Mouse (Mus musculus) forebrain, embryonic 16.5 days (tissue): Measurements from ENCODE around the gene Pex14. TPM values are rescaled to one million over a fixed set of nuclear protein-coding genes. Genes with fewer than 3 reads are reported as not detected.

Experiments
- ATAC-seq: fragments of 200-750 bp; cut with Nextera tagmentation; 2 replicates; pipeline ENCODE4 v1.8.0; 2017; ENCODE audit warnings: mild to moderate bottlenecking, moderate library complexity
- H3K27ac ChIP-seq: fragments of 300-500 bp; sonication (generic); 2 replicates; pipeline ENCODE4 v1.5.1; 2014; ENCODE audit warnings: low read length, control low read depth
- H3K27me3 ChIP-seq: fragments of 300-500 bp; sonication (generic); replicated peaks from 2 replicates; pipeline ENCODE4 v1.6.1; 2014; ENCODE audit warnings: low read length; ENCODE audit not compliant: control insufficient read depth, insufficient read depth
- H3K36me3 ChIP-seq: fragments of 300-500 bp; sonication (generic); 2 replicates; pipeline ENCODE4 v1.6.1; 2014; ENCODE audit not compliant: control insufficient read depth, insufficient read depth
- H3K4me1 ChIP-seq: fragments of 300-500 bp; sonication (generic); replicated peaks from 2 replicates; pipeline ENCODE4 v1.6.1; 2014; ENCODE audit warnings: low read length; ENCODE audit not compliant: control insufficient read depth, insufficient read depth
- H3K4me2 ChIP-seq: fragments of 300-500 bp; sonication (generic); 2 replicates; pipeline ENCODE4 v1.6.1; 2014; ENCODE audit warnings: mild to moderate bottlenecking, low read length, control low read depth
- H3K4me3 ChIP-seq: fragments of 300-500 bp; sonication (generic); replicated peaks from 2 replicates; pipeline ENCODE4 v1.5.1; 2014; ENCODE audit warnings: mild to moderate bottlenecking, low read length, control low read depth
- H3K9ac ChIP-seq: fragments of 300-500 bp; sonication (generic); replicated peaks from 2 replicates; pipeline ENCODE4 v1.6.1; 2014; ENCODE audit warnings: low read depth, low read length, control low read depth
- H3K9me3 ChIP-seq: fragments of 300-500 bp; sonication (generic); 2 replicates; pipeline ENCODE4 v1.6.1; 2016; ENCODE audit warnings: low read length; ENCODE audit not compliant: control insufficient read depth
- WGBS: fragments of 180-500 bp; shearing (Covaris S2); extraction: QIAGEN DNeasy Blood & Tissue Kit; methylation state at CpG from one replicate; pipeline ENCODE4 v1.1.7; 2014; 5-methylcytosine and 5-hydroxymethylcytosine counted together
- polyA plus RNA-seq: library from polyadenylated mRNA; unstranded; fragments of >200 nt; fragmentation: Nextera tagmentation; extraction: Ambion mirVana; gene quantifications from 2 replicates; pipeline ENCODE4 v1.2.1, GENCODE M21; 2015

Gene Pex14
- polyA plus RNA-seq, 1 experiment from 2014 or later, result 56.9 TPM

DNA sequence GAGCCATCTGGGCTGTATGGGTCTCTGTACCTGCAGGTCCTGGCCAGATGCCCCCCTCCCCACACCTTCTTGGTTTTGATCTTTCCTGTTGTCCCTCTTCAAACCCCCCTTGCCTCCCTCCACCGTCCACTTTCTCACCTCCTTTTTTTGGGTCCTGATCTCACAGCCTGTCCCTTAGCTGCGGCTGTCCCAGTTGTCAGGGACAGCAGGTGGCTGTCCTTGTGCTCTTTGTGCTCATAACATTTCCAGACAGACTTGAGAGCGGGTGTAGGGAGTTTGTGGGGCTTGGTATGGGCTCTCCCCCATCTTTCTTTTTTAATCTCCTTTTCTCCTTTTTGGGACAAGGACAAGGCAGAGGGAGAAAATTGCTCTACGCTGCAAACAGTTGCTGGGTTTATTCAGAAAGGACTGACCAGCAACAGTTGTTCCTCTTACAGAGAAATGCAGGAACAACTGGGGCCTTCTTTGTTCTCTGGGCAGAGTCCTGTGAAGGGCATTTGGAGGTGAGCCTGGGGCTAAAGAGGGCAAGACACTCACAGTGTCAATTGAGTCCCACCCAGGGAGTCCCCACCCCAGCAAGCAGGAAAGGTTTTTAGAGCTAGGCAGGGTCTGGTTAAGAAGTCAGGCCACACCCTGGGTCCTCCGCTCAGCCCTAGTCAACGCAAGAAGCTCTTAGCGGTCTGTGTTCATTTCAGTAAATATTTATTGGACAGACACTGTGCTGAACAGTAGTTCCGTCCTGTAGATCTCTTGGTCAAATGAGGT, 186.7 kb downstream of the Pex14 start:
- Histone ChIP-seq H3K36me3 (no peaks in the 10 kb centered on the region), H3K4me3 (no peak overlapping the region), H3K27me3 (no peaks in the 10 kb centered on the region; the same call in 1 of the 2 replicates), H3K9me3 (no peaks in the 10 kb centered on the region), H3K4me2 (no peak overlapping the region), H3K9ac (no peak overlapping the region), H3K4me1 (peaks cover 25% of the 10 kb centered on the region), H3K27ac (no peak overlapping the region)
- no peak for ATAC-seq
- WGBS, result 53% methylated on average over 8 of the region's 8 CpGs

DNA sequence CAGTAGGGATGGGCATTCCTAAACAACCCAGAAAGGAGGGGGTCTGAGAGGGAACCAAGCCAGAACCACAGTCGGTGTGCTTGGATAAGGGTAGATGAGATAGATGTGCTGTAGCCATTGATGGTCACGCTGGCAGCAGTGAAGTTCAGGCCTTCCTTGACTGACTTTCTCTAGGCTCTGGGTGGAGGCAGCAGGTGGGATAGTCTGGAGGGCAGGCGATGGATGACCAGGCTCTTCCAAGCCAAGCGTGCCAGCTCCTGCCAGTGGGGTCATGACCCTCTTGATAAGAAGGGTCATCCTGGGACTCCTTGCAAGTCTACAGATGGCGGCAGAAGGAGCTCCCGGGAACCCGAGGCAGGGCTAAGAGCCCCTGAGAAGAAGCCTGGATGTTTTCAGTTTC, 187.5 kb downstream of the Pex14 start:
- H3K36me3 ChIP-seq, result no peaks in the 10 kb centered on the region
- no peaks in the 10 kb centered on the region; the same call in 1 of the 2 replicates for H3K27me3 ChIP-seq
- no peak overlapping the region for H3K27ac ChIP-seq
- no peak overlapping the region for H3K9ac ChIP-seq
- H3K4me2 ChIP-seq, result no peak overlapping the region
- H3K9me3 ChIP-seq, result no peaks in the 10 kb centered on the region
- WGBS, result 73% methylated on average over 7 of the region's 7 CpGs
- ATAC-seq, result no peak
- peaks cover 25% of the 10 kb centered on the region for H3K4me1 ChIP-seq
- H3K4me3 ChIP-seq, result no peak overlapping the region

Other genes with a start within 250 kb of the Pex14 start
- 24.0 and 26.3 TPM in 2 replicates for gene Dffa, start 4.3 kb upstream of the Pex14 start, polyA plus RNA-seq
- 1.4 and 1.8 TPM in 2 replicates for gene Cort, start 26.9 kb upstream of the Pex14 start, polyA plus RNA-seq
- 22.2 and 24.9 TPM in 2 replicates for gene Cenps, start 37.8 kb upstream of the Pex14 start, polyA plus RNA-seq
- gene Pgd, start 66.9 kb upstream of the Pex14 start, polyA plus RNA-seq, result 94.6 and 94.7 TPM in 2 replicates
- gene Kif1b, start 207.8 kb upstream of the Pex14 start, polyA plus RNA-seq, result 125 and 131 TPM in 2 replicates